Mouse (Mus musculus) cortical plate, adult 2 months (tissue): ENCODE results near the gene Cd209f. TPM values are rescaled to one million over a fixed set of nuclear protein-coding genes. Genes with fewer than 3 reads are reported as not detected.
"Not testable (repeated sequence)": the region's sequence is repeated elsewhere in the genome, so short reads cannot be mapped to it uniquely, and the experiment has no call there.

Experiments
- H3K27ac ChIP-seq: fragments of 200-500 bp; 2 replicates; pipeline ENCODE4 v1.5.1; 2012; ENCODE audit warnings: low read length, control low read depth, inconsistent platforms; ENCODE audit not compliant: insufficient read depth
- H3K4me1 ChIP-seq: fragments of 200-500 bp; 2 replicates; pipeline ENCODE4 v1.6.1; 2011; ENCODE audit warnings: low read length; ENCODE audit not compliant: control insufficient read depth, insufficient read depth
- H3K4me3 ChIP-seq: fragments of 200-500 bp; 2 replicates; pipeline ENCODE4 v1.5.1; 2011; ENCODE audit warnings: mild to moderate bottlenecking, low read length, control low read depth; ENCODE audit not compliant: insufficient read depth
- CTCF ChIP-seq: fragments of 200-500 bp; IDR thresholded peaks from 2 replicates; pipeline ENCODE4 v1.5.1; 2011; ENCODE audit warnings: mild to moderate bottlenecking, control low read depth, low read length; ENCODE audit not compliant: insufficient read depth; ENCODE audit errors: extremely low read depth
- POLR2A ChIP-seq: fragments of 200-500 bp; IDR thresholded peaks from 2 replicates; pipeline ENCODE4 v1.6.1; 2011; ENCODE audit warnings: mild to moderate bottlenecking, low read length, control low read depth; ENCODE audit not compliant: insufficient read depth; ENCODE audit errors: extremely low read depth
- polyA plus RNA-seq: library from polyadenylated mRNA; depleted of rRNA; stranded (reverse); fragments of >200 nt; gene quantifications from 2 replicates; pipeline ENCODE4 v1.2.3, GENCODE M21; 2012; rRNA removed

The Cd209f gene
- polyA plus RNA-seq = 0.54 and 0.61 TPM in 2 replicates

DNA sequence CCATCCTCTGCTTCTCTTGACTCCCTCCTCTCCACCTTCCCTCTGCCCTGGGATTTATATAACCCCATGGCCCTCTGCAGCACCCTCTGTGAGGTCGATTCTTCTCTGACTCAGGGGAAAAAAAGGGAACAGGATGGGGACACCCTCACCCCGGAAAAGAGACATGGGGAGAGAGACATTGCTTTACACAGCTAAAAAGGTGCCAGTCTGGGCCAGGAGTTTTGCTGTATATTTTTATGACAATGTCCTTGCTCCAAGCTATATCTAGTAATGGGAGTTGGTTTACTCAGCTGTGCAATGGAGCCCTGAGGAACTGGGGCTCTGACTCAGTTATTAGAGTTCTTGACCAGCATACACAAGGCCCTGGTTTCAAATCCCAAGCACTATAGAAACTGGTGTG is at the start of gene Cd209f:
Gene Cd209f, minus strand, starts transcription at position 101 of the 400 bp plus-strand sequence.
- H3K27ac ChIP-seq, H3K4me3 ChIP-seq, H3K4me1 ChIP-seq: not testable (repeated sequence)

DNA sequence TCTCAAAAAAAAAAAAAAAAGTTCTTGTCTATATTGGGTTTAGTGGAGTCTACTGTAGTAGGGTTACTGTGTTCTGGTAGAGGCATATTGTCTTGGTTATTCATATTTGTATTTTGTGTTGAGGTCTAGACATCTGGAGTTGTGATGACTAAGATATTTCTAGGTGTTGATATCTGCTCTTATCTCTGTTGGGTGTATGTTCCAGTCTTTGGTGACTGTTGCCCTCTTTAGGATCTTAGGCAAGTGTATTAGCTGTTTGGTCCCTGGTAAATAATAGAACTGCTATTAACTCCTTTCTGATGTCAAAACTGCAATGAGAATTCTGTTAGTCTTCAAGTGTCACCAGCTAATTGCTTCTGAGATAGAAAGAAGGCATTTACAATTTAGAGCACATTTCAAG is 49.2 kb upstream of the Cd209f start:
- Histone ChIP-seq H3K27ac (no peak overlapping the region), H3K4me1 (no peaks in the 10 kb centered on the region), H3K4me3 (no peak overlapping the region)
- TF ChIP-seq POLR2A (no peak), CTCF (no peak)

DNA sequence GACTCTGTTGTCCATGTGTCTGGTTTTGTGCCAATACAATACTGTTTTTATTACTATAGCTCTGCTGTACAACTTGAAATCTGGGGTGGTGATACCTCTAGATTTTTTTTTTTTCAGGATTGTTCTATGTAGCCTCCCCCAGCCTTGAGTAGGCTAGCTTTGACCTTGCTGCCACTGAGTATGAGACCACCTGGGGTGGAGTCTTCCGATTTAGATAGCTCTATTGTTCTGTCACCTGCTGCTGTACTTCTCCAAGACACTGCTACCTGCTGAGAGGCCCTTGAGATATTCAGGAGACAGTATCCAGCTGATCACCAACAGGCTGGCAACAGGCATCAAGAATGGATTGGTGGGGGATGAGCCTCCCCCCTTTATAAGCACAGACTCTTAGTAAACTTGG is 41.6 kb upstream of the Cd209f start:
- TF ChIP-seq CTCF (no peak), POLR2A (no peak)
- Histone ChIP-seq H3K4me1 (no peaks in the 10 kb centered on the region), H3K27ac (no peak overlapping the region), H3K4me3 (no peak overlapping the region)

DNA sequence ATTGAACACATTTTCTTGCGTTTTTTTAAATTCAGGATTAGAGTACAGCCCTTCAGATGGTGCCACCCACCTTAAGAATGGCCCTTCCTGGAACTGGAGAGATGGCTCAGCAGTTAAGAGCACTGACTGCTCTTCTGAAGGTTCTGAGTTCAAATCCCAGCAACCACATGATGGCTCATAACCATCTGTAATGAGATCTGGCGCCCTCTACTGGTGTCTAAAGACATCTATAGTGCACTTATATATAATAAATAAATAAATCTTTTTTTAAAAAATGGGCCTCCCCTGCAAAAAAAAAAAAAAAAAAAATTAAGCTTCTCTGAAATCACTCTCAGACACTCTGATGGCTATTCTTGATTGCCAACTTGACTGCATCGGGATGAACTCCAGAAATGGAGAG is 36.1 kb upstream of the Cd209f start:
- H3K4me1 ChIP-seq = no peaks in the 10 kb centered on the region
- H3K4me3 ChIP-seq = no peak overlapping the region
- no peak overlapping the region for H3K27ac ChIP-seq
- no peak for TF ChIP-seq POLR2A
- TF ChIP-seq CTCF = no peak

DNA sequence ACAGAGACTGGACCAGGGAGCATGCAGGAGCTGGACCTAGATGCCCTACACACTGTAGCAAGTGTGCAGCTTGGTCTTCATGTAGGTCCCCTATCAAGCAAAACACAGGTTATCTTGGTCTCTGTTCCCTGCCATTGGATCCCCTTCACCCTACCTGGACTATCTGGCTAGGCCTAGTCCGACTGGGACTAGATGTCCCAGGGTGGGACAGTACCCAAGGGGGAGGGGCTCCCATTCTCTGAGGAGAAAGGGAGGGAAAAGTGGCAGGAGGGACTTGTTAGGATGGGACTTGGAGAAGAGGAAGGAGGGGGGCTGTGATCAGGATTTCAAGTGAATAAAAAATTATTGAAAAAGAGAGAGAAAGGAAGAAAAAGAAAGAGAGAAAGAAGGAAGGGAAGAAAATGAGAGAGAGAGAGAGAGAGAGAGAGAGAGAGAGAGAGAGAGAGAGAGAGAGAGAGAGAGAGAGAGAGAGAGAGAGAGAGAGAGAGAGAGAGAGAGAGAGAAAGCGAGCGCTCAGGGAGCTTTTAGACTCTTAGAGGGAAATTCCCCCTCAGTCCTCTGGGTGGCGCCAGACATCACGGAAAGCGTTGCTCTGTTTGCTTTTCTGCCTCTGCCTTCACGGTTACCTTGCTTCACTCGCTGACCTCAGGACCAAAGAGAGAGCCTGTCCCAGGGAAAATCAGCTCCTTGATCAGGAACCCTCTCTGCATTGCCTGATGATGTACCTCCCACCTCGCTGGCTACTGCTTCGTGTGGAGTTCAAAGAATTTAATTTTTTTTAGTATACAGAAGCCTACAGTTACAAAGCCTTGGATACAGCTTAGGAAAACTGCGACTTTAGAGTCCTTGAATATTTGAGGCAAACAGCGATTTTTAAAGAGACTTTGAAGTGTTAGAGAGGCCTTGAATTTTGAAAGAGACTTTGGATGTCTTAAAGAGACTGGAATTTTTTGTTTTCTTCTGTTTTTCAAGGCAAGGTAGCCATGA is 34.3 kb upstream of the Cd209f start:
- H3K4me3 ChIP-seq = no peak overlapping the region
- TF ChIP-seq CTCF (peak; percentile 89), POLR2A (no peak)
- no peak overlapping the region for H3K27ac ChIP-seq
- H3K4me1 ChIP-seq = no peaks in the 10 kb centered on the region

DNA sequence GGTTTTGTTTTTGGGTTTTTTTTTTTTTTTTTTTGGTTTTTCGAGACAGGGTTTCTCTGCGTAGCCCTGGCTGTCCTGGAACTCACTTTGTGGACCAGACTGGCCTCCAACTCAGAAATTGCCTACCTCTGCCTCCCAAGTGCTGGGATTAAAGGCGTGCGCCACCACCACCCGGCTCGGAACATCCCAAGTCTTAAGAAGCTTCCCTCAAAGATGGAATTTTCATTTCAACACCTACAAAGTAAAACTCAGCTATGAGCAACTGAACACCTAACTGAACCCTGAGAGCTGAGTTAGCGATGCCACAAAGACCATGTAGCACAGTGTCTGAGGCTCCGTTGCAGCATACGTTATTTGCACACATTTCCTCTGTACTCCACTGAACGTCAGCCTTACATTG is 28.2 kb upstream of the Cd209f start, which contains the start of gene Cd209g:
Gene Cd209g, plus strand, starts transcription at position 301 of the 400 bp plus-strand sequence.
- no peak within 1 kb of the TSS for H3K27ac ChIP-seq
- H3K4me1 ChIP-seq = no peaks in the 10 kb centered on the region
- H3K4me3 ChIP-seq = no peak within 1 kb of the TSS
- TF ChIP-seq CTCF (no peak), POLR2A (no peak)

DNA sequence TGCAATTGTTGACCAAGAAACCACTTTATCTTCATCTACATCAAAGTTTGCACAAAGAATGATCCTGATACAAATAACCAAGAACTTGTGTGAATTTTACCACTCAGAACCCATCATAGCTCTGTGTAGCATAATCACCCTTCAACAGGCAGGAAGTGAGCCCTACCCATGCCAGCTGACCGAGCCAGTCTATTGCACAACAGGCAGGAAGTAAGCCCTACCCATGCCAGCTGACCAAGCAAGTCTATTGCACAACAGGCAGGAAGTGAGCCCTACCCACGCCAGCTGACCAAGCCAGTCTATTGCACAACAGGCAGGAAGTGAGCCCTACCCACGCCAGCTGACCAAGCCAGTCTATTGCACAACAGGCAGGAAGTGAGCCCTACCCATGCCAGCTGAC is 17.1 kb downstream of the Cd209f start:
- H3K4me3 ChIP-seq, H3K4me1 ChIP-seq, H3K27ac ChIP-seq: not testable (repeated sequence)

DNA sequence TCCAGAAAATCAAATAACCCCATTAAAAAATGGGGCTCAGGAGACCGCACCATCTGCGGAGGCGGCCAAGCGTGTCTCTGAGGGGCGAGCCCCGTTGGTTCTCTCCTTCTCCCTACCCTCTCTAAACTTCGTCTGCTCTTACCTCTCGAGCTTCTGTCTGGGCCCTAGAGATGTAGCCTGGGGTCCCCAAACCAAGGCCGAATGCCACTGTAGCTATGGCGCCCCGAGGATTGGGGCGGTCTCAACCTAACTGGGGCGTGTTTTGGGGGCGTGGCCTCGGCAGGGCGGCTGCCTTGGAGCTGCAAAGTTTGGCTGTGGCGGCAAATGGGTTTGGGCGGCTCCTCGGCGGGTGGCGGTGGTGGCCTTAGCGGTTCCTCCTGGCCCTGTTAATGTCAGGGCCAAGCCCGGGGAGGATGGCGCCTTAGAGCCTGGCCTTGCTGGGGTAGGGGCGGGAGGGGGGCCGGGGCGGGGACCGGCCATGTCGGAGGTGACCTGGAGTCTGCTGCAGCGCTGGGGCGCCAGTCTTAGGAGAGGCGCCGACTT is 18.4 kb downstream of the Cd209f start:
- H3K4me3 ChIP-seq, H3K4me1 ChIP-seq, H3K27ac ChIP-seq: not testable (repeated sequence)

Other genes starting within 250 kb of the Cd209f start
- not detected in 2 replicates for gene Cd209d, start 227.3 kb downstream of the Cd209f start, polyA plus RNA-seq
- 0.10 and 0.19 TPM in 2 replicates for gene Cd209b, start 179.0 kb downstream of the Cd209f start, polyA plus RNA-seq
- 0.40 and 0.42 TPM in 2 replicates for gene Cd209c, start 151.1 kb downstream of the Cd209f start, polyA plus RNA-seq
- 0.09 and 0.23 TPM in 2 replicates for gene Cd209g, start 28.3 kb upstream of the Cd209f start, polyA plus RNA-seq
- gene Evi5l, start 60.7 kb upstream of the Cd209f start, polyA plus RNA-seq = 74.9 and 75.3 TPM in 2 replicates
- 16.7 and 18.6 TPM in 2 replicates for gene Prr36, start 111.6 kb upstream of the Cd209f start, polyA plus RNA-seq
- gene Lrrc8e, start 121.0 kb upstream of the Cd209f start, polyA plus RNA-seq = 0.04 TPM in 1 of 2 replicates, not detected in the other
- gene Map2k7, start 132.9 kb upstream of the Cd209f start, polyA plus RNA-seq = 60.4 and 60.6 TPM in 2 replicates
- 4.8 and 5.8 TPM in 2 replicates for gene Gm49320, start 133.0 kb upstream of the Cd209f start, polyA plus RNA-seq
- 26.4 and 27.5 TPM in 2 replicates for gene Tgfbr3l, start 142.4 kb upstream of the Cd209f start, polyA plus RNA-seq
- 48.8 and 48.9 TPM in 2 replicates for gene Snapc2, start 147.2 kb upstream of the Cd209f start, polyA plus RNA-seq
- gene Ctxn1, start 153.4 kb upstream of the Cd209f start, polyA plus RNA-seq = 1,021 and 1,048 TPM in 2 replicates
- gene Timm44, start 170.1 kb upstream of the Cd209f start, polyA plus RNA-seq = 92.9 and 111 TPM in 2 replicates
- gene Ccl25, start 219.4 kb upstream of the Cd209f start, polyA plus RNA-seq = 16.1 and 16.4 TPM in 2 replicates
- 35.1 and 35.6 TPM in 2 replicates for gene Elavl1, start 219.6 kb upstream of the Cd209f start, polyA plus RNA-seq